Mouse (Mus musculus) intestine, embryonic 15.5 days (tissue): ENCODE data around the gene Cdk10. TPM values are rescaled to one million over a fixed set of nuclear protein-coding genes. Genes with fewer than 3 reads are reported as not detected.
"Not testable (repeated sequence)": the region's sequence is repeated elsewhere in the genome, so short reads cannot be mapped to it uniquely, and the experiment has no call there.

ENCODE experiments used
- ATAC-seq: fragments of 200-750 bp; cut with Nextera tagmentation; 2 replicates; pipeline ENCODE4 v1.8.0; 2017; ENCODE audit warnings: moderate TSS enrichment, moderate library complexity
- H3K27ac ChIP-seq: fragments of 300-500 bp; sonication (generic); 2 replicates; pipeline ENCODE4 v1.5.1; 2015; ENCODE audit warnings: mild to moderate bottlenecking, inconsistent platforms
- H3K27me3 ChIP-seq: fragments of 300-500 bp; sonication (generic); replicated peaks from 2 replicates; pipeline ENCODE4 v1.6.1; 2015; ENCODE audit warnings: inconsistent platforms
- H3K36me3 ChIP-seq: fragments of 300-500 bp; sonication (generic); 2 replicates; pipeline ENCODE4 v1.6.1; 2015; ENCODE audit warnings: inconsistent platforms
- H3K4me1 ChIP-seq: fragments of 300-500 bp; sonication (generic); replicated peaks from 2 replicates; pipeline ENCODE4 v1.6.1; 2015; ENCODE audit warnings: inconsistent platforms
- H3K4me2 ChIP-seq: fragments of 300-500 bp; sonication (generic); replicated peaks from 2 replicates; pipeline ENCODE4 v1.6.1; 2015; ENCODE audit warnings: mild to moderate bottlenecking, inconsistent platforms
- H3K4me3 ChIP-seq: fragments of 300-500 bp; sonication (generic); replicated peaks from 2 replicates; pipeline ENCODE4 v1.5.1; 2015; ENCODE audit warnings: inconsistent platforms
- H3K9ac ChIP-seq: fragments of 300-500 bp; sonication (generic); 2 replicates; pipeline ENCODE4 v1.6.1; 2015; ENCODE audit warnings: inconsistent platforms
- H3K9me3 ChIP-seq: fragments of 300-500 bp; sonication (generic); 2 replicates; pipeline ENCODE4 v1.6.1; 2016; ENCODE audit warnings: inconsistent platforms
- WGBS: fragments of 180-500 bp; shearing (Covaris S2); methylation state at CpG from one replicate; pipeline ENCODE4 v1.1.7; 2015; 5-methylcytosine and 5-hydroxymethylcytosine counted together
- polyA plus RNA-seq: library from polyadenylated mRNA; unstranded; fragments of >200 nt; fragmentation: Nextera tagmentation; extraction: Ambion mirVana; gene quantifications from 2 replicates; pipeline ENCODE4 v1.2.1, GENCODE M21; 2015

Gene Cdk10
- polyA plus RNA-seq, 1 experiment from 2014 or later = 24.2 TPM

GRCm38 (mm10) chr8:123211876-123212275 lies 12.8 kb upstream of the Cdk10 start:
- Histone ChIP-seq H3K36me3 (peaks cover 32% of the 10 kb centered on the region), H3K9me3 (no peaks in the 10 kb centered on the region), H3K27ac (0 out of 2 replicates have a peak overlapping the region, but pooled peaks have one; percentile 58), H3K4me1 (peaks cover 13% of the 10 kb centered on the region), H3K4me2 (peak overlapping the region; percentile 80), H3K9ac (peak overlapping the region; percentile 92), H3K4me3 (peak overlapping the region; percentile 89), H3K27me3 (no peaks in the 10 kb centered on the region)
- 36% methylated on average over 10 of the region's 10 CpGs for WGBS
- no peak; the same call in 1 of the 2 replicates for ATAC-seq

GRCm38 (mm10) chr8:123212321-123213117 lies 12.1 kb upstream of the Cdk10 start, which contains the start of the genes Chmp1a and Spata33:
Gene Chmp1a, minus strand, starts transcription at chr8:123212763.
Gene Spata33, plus strand, starts transcription at chr8:123212832.
- Histone ChIP-seq H3K4me3 (peak within 1 kb of the TSS; percentile 89), H3K4me2 (peak within 1 kb of the TSS; percentile 80), H3K36me3 (peaks cover 27% of the 10 kb centered on the region), H3K27me3 (no peaks in the 10 kb centered on the region), H3K9ac (peak within 1 kb of the TSS; percentile 92), H3K27ac (peak within 1 kb of the TSS; percentile 58), H3K4me1 (peaks cover 13% of the 10 kb centered on the region), H3K9me3 (no peaks in the 10 kb centered on the region)
- WGBS = 1% methylated on average over 76 of the region's 76 CpGs
- peak; percentile 98 for ATAC-seq

GRCm38 (mm10) chr8:123213118-123213772 lies 11.4 kb upstream of the Cdk10 start:
- Histone ChIP-seq H3K4me2 (peak overlapping the region; percentile 80), H3K27me3 (no peaks in the 10 kb centered on the region), H3K27ac (peak overlapping the region; percentile 55; the same call in 1 of the 2 replicates), H3K9ac (peak overlapping the region; percentile 92), H3K4me1 (peaks cover 13% of the 10 kb centered on the region), H3K36me3 (peaks cover 19% of the 10 kb centered on the region), H3K4me3 (peak overlapping the region; percentile 89), H3K9me3 (no peaks in the 10 kb centered on the region)
- 15% methylated on average over 22 of the region's 22 CpGs for WGBS
- ATAC-seq = peak; percentile 42

- Histone ChIP-seq H3K9ac (no peak overlapping the region), H3K9me3 (no peaks in the 10 kb centered on the region), H3K4me1 (peaks cover 13% of the 10 kb centered on the region), H3K36me3 (0 out of 2 replicates have a peak, but pooled peaks cover 1% of the 10 kb centered on the region), H3K27me3 (no peaks in the 10 kb centered on the region), H3K4me3 (no peak overlapping the region), H3K4me2 (no peak overlapping the region), H3K27ac (no peak overlapping the region)
- no peak for ATAC-seq
- 79% methylated on average over 3 of the region's 3 CpGs for WGBS
These were observed 9.2 kb upstream of the Cdk10 start for GRCm38 (mm10) chr8:123215430-123215829.

GRCm38 (mm10) chr8:123220917-123221316 lies 3.7 kb upstream of the Cdk10 start:
- WGBS = 56% methylated on average over 1 of the region's 1 CpGs
- ATAC-seq = no peak

GRCm38 (mm10) chr8:123228416-123228815 lies 3.8 kb downstream of the Cdk10 start:
- Histone ChIP-seq H3K4me2 (no peak overlapping the region), H3K36me3 (0 out of 2 replicates have a peak, but pooled peaks cover 2% of the 10 kb centered on the region), H3K27ac (no peak overlapping the region), H3K4me1 (peaks cover 4% of the 10 kb centered on the region; the same call in 1 of the 2 replicates), H3K4me3 (no peak overlapping the region), H3K9ac (no peak overlapping the region), H3K9me3 (no peaks in the 10 kb centered on the region), H3K27me3 (peaks cover 2% of the 10 kb centered on the region)
- 97% methylated on average over 1 of the region's 1 CpGs for WGBS
- no peak for ATAC-seq

More at GRCm38 (mm10) chr8:123220917-123221316, 3.7 kb upstream of the Cdk10 start:
- Histone ChIP-seq H3K4me3 (no peak overlapping the region), H3K9ac (no peak overlapping the region), H3K36me3 (no peaks in the 10 kb centered on the region), H3K4me1 (peaks cover 4% of the 10 kb centered on the region; the same call in 1 of the 2 replicates), H3K27ac (no peak overlapping the region), H3K4me2 (no peak overlapping the region), H3K9me3 (no peaks in the 10 kb centered on the region), H3K27me3 (no peaks in the 10 kb centered on the region)

GRCm38 (mm10) chr8:123230326-123230725 lies 5.7 kb downstream of the Cdk10 start:
- H3K4me3 ChIP-seq, H3K4me2 ChIP-seq, H3K9me3 ChIP-seq, H3K27ac ChIP-seq, ATAC-seq, H3K9ac ChIP-seq, H3K4me1 ChIP-seq, H3K36me3 ChIP-seq: not testable (repeated sequence)
- 81% methylated on average over 11 of the region's 11 CpGs for whole genome bisulfite sequencing
- H3K27me3 ChIP-seq = peaks cover 20% of the 10 kb centered on the region

GRCm38 (mm10) chr8:123231742-123232141 lies 7.1 kb downstream of the Cdk10 start:
- Histone ChIP-seq H3K9ac (no peak overlapping the region), H3K36me3 (0 out of 2 replicates have a peak, but pooled peaks cover 2% of the 10 kb centered on the region), H3K4me3 (no peak overlapping the region), H3K4me1 (peaks cover 15% of the 10 kb centered on the region), H3K27me3 (peaks cover 22% of the 10 kb centered on the region), H3K27ac (no peak overlapping the region), H3K4me2 (no peak overlapping the region), H3K9me3 (no peaks in the 10 kb centered on the region)
- no peak for ATAC-seq
- 51% methylated on average over 5 of the region's 5 CpGs for WGBS

GRCm38 (mm10) chr8:123232553-123232952 lies 7.9 kb downstream of the Cdk10 start:
- 29% methylated on average over 7 of the region's 7 CpGs for WGBS
- ATAC-seq = no peak
- 0 out of 2 replicates have a peak, but pooled peaks cover 2% of the 10 kb centered on the region for H3K36me3 ChIP-seq

GRCm38 (mm10) chr8:123233300-123233699 lies 8.7 kb downstream of the Cdk10 start:
- Histone ChIP-seq H3K4me1 (peaks cover 18% of the 10 kb centered on the region), H3K9ac (no peak overlapping the region), H3K9me3 (no peaks in the 10 kb centered on the region), H3K4me3 (no peak overlapping the region), H3K36me3 (no peaks in the 10 kb centered on the region), H3K27me3 (peaks cover 22% of the 10 kb centered on the region), H3K4me2 (no peak overlapping the region), H3K27ac (no peak overlapping the region)
- WGBS = 65% methylated on average over 13 of the region's 13 CpGs
- no peak for ATAC-seq

More at GRCm38 (mm10) chr8:123232553-123232952, 7.9 kb downstream of the Cdk10 start:
- Histone ChIP-seq H3K9ac (no peak overlapping the region), H3K27me3 (peaks cover 22% of the 10 kb centered on the region), H3K9me3 (no peaks in the 10 kb centered on the region), H3K4me2 (no peak overlapping the region), H3K4me1 (peaks cover 18% of the 10 kb centered on the region), H3K27ac (no peak overlapping the region), H3K4me3 (no peak overlapping the region)

GRCm38 (mm10) chr8:123233760-123234159 lies 9.1 kb downstream of the Cdk10 start:
- Histone ChIP-seq H3K36me3 (no peaks in the 10 kb centered on the region), H3K9me3 (no peaks in the 10 kb centered on the region), H3K4me1 (peaks cover 18% of the 10 kb centered on the region), H3K9ac (no peak overlapping the region), H3K4me2 (no peak overlapping the region), H3K4me3 (no peak overlapping the region), H3K27me3 (peaks cover 22% of the 10 kb centered on the region), H3K27ac (no peak overlapping the region)
- WGBS = 81% methylated on average over 11 of the region's 11 CpGs
- no peak for ATAC-seq

GRCm38 (mm10) chr8:123234918-123235519 lies 10.4 kb downstream of the Cdk10 start:
- H3K27me3 ChIP-seq = peaks cover 22% of the 10 kb centered on the region
- H3K4me1 ChIP-seq = peaks cover 18% of the 10 kb centered on the region
- H3K4me3 ChIP-seq = peak overlapping the region; percentile 52
- 36% methylated on average over 13 of the region's 13 CpGs for WGBS
- no peaks in the 10 kb centered on the region for H3K36me3 ChIP-seq
- no peak overlapping the region for H3K27ac ChIP-seq
- peak overlapping the region; percentile 39 for H3K9ac ChIP-seq
- 0 out of 2 replicates have a peak, but pooled peaks have one; percentile 11 for ATAC-seq
- H3K4me2 ChIP-seq = peak overlapping the region; percentile 91
- H3K9me3 ChIP-seq = no peaks in the 10 kb centered on the region
